Comparison of ENCODE assay signal across 10 mouse cellular contexts in genomic region chr9:14770803-14771471, GRCm38 (mm10). TPM values are rescaled to one million over a fixed set of nuclear protein-coding genes. Genes with fewer than 3 reads are reported as not detected.
DNase-seq lines count a peak whose midpoint lies in the region; ATAC-seq lines count a peak whose summit lies in the region.
"Had no signal": no experiment of that assay in that cellular context is flagged by ENCODE, and none has a peak within 500 bp of the region (broad histone marks: within the 10 kb centered on the region; RNA-seq: fewer than 3 reads in every experiment).

TSS of gene 1700012B09Rik (minus strand) at chr9:14771030.

- peaks cover 6% of the 10 kb centered on the region for H3K4me1 ChIP-seq in forebrain, embryonic 13.5 days
- H3K4me1 ChIP-seq in midbrain, embryonic 10.5 days = peaks cover 9% of the 10 kb centered on the region

- peak within 1 kb of the TSS; percentile 36 for H3K4me2 ChIP-seq in forebrain, embryonic 13.5 days
- H3K4me2 ChIP-seq: lung, embryonic 15.5 days had no signal

- no peaks in the 10 kb centered on the region for H3K36me3 ChIP-seq in forebrain, embryonic 13.5 days (ENCODE audit: poor library complexity, severe bottlenecking)
- no peaks in the 10 kb centered on the region for H3K36me3 ChIP-seq in midbrain, embryonic 10.5 days
- H3K36me3 ChIP-seq: lung, embryonic 15.5 days had no signal

- ATAC-seq in forebrain, embryonic 13.5 days = peak; percentile 59; the same call in 1 of the 2 replicates
- no peak for ATAC-seq in activated CD4-positive, CD25-positive, alpha-beta regulatory T cell, adult 4 months

- no peaks in the 10 kb centered on the region for H3K27me3 ChIP-seq in forebrain, embryonic 13.5 days
- peaks cover 29% of the 10 kb centered on the region for H3K27me3 ChIP-seq in midbrain, embryonic 10.5 days (ENCODE audit: low read depth, poor library complexity, severe bottlenecking)

- no peaks in the 10 kb centered on the region for H3K9me3 ChIP-seq in forebrain, embryonic 13.5 days (replicated peaks)
- H3K9me3 ChIP-seq in midbrain, embryonic 10.5 days (replicated peaks) = no peaks in the 10 kb centered on the region
- H3K9me3 ChIP-seq: lung, embryonic 15.5 days had no signal

- WGBS in forebrain, embryonic 13.5 days = 21% methylated on average over 17 of the region's 23 CpGs
- 16% methylated on average over 23 of the region's 23 CpGs for WGBS in midbrain, embryonic 10.5 days

- H3K9ac ChIP-seq in forebrain, embryonic 13.5 days = peak within 1 kb of the TSS; percentile 28
- H3K9ac ChIP-seq: lung, embryonic 15.5 days had no signal

- intact Hi-C loops in gastrocnemius, postnatal 14 days (cut with DNase I; ENCODE audit: low total_unique reads) = loop anchor here (5.0 kb wide), 1 partner anchor 241 kb away; no protein-coding TSS in a partner anchor

- no peak within 1 kb of the TSS for H3K4me3 ChIP-seq in forebrain, embryonic 13.5 days
- H3K4me3 ChIP-seq in midbrain, embryonic 10.5 days = peak within 1 kb of the TSS; percentile 36
- H3K4me3 ChIP-seq: heart, adult 2 months; lung, embryonic 15.5 days had no signal

- H3K27ac ChIP-seq in forebrain, embryonic 13.5 days = no peak within 1 kb of the TSS
- no peak within 1 kb of the TSS; the same call in 1 of the 2 replicates for H3K27ac ChIP-seq in midbrain, embryonic 10.5 days (replicated peaks)
- H3K27ac ChIP-seq: heart, adult 2 months; lung, embryonic 15.5 days had no signal

- peak; percentile 11 for DNase-seq in adrenal gland, adult 2 months
- DNase-seq in adrenal gland, adult (ENCODE audit: inconsistent age in 2 of 2, low spot score in 1 of 2) = no peak
- peak; percentile 76 for DNase-seq in 416B (ENCODE audit: low read depth)
- DNase-seq in midbrain, embryonic 10.5 days (ENCODE audit: low spot score) = peak; percentile 44
- no peak for DNase-seq in gastrocnemius, postnatal 14 days
- no peak for DNase-seq in layer of hippocampus, adult 18-20 months (ENCODE audit: low spot score in 2 of 2)
- DNase-seq: heart, adult 2 months had no signal

RNA-seq across cellular contexts. Expression of gene 1700012B09Rik, which starts in this region (rescaled TPM):
- total RNA-seq in adrenal gland, adult 2 months (2021) = not detected
- polyA plus RNA-seq in adrenal gland, adult 2 months (2012; rRNA removed) = not detected in 2 replicates
- polyA plus RNA-seq in forebrain, embryonic 13.5 days (2015; fragmentation: Nextera tagmentation; extraction: Ambion mirVana) = 1.9 and 2.7 TPM in 2 replicates
- 0.38 TPM in 1 of 2 replicates, not detected in the other for polyA plus RNA-seq in midbrain, embryonic 10.5 days (2016; fragmentation: Nextera tagmentation; extraction: Ambion mirVana)
- polyA plus RNA-seq in activated CD4-positive, CD25-positive, alpha-beta regulatory T cell, adult 4 months (2017; shearing (Covaris generic)) = not detected
- total RNA-seq in gastrocnemius, postnatal 14 days (2021) = not detected
- under 1 TPM in 1 of 2 experiments, not detected in 1; 0.50 TPM for total RNA-seq in layer of hippocampus, adult 18-20 months (2021)
- total RNA-seq: heart, adult 2 months had no signal
- polyA plus RNA-seq: heart, adult 2 months had no signal

Comparison
In these comparisons a context has a peak if more than half of its experiments do, and no peak if none do; other contexts are left out.
1. Peak in DNase-seq in adrenal gland, adult 2 months; RNA of the gene not detected or under 1 TPM.
2. Peak in DNase-seq and H3K4me3 ChIP-seq in midbrain, embryonic 10.5 days; RNA of the gene not detected or under 1 TPM.